Comparison of ENCODE assay signal across 20 mouse cellular contexts in genomic region chr12:62554622-62555021, GRCm38 (mm10).
"Had no signal": no experiment of that assay in that cellular context is flagged by ENCODE, and none has a peak within 500 bp of the region (broad histone marks: within the 10 kb centered on the region; RNA-seq: fewer than 3 reads in every experiment).

No protein-coding gene starts in this region.

- H3K36me3 ChIP-seq: liver, embryonic 15.5 days; midbrain, embryonic 12.5 days; midbrain, embryonic 15.5 days; neural tube, embryonic 12.5 days; neural tube, embryonic 15.5 days; stomach, embryonic 15.5 days had no signal

- H3K9ac ChIP-seq: liver, embryonic 15.5 days; midbrain, embryonic 12.5 days; midbrain, embryonic 15.5 days; neural tube, embryonic 12.5 days; neural tube, embryonic 15.5 days; stomach, embryonic 15.5 days had no signal

- ATAC-seq: intestine, postnatal 0 days; midbrain, embryonic 15.5 days had no signal

- H3K27me3 ChIP-seq: liver, embryonic 15.5 days; midbrain, embryonic 12.5 days; midbrain, embryonic 15.5 days; neural tube, embryonic 12.5 days; neural tube, embryonic 15.5 days; stomach, embryonic 15.5 days had no signal

- H3K27ac ChIP-seq: kidney, postnatal 0 days; layer of hippocampus, adult 2 months; left cerebral cortex, adult 2 months; liver, embryonic 15.5 days; macrophage; midbrain, embryonic 12.5 days; midbrain, embryonic 15.5 days; neural tube, embryonic 12.5 days; neural tube, embryonic 15.5 days; stomach, embryonic 15.5 days had no signal

- H3K4me1 ChIP-seq: liver, embryonic 15.5 days; midbrain, embryonic 12.5 days; midbrain, embryonic 15.5 days; neural tube, embryonic 12.5 days; neural tube, embryonic 15.5 days; stomach, embryonic 15.5 days had no signal

- H3K4me2 ChIP-seq: liver, embryonic 15.5 days; midbrain, embryonic 12.5 days; midbrain, embryonic 15.5 days; neural tube, embryonic 12.5 days; neural tube, embryonic 15.5 days; stomach, embryonic 15.5 days had no signal

- DNase-seq: kidney, adult 2 months; kidney, postnatal 25 days; layer of hippocampus, adult 9-11 months; layer of hippocampus, postnatal 36 days; lung, adult 2 months; retina, postnatal 1 day; right cerebral cortex, postnatal 25 days; spleen, adult 18-20 months; thymus, postnatal 25 days had no signal

- H3K4me3 ChIP-seq: layer of hippocampus, adult 2 months; left cerebral cortex, adult 2 months; liver, embryonic 15.5 days; midbrain, embryonic 12.5 days; midbrain, embryonic 15.5 days; neural tube, embryonic 12.5 days; neural tube, embryonic 15.5 days; stomach, embryonic 15.5 days had no signal

- H3K9me3 ChIP-seq: liver, embryonic 15.5 days; midbrain, embryonic 12.5 days; midbrain, embryonic 15.5 days; neural tube, embryonic 12.5 days; neural tube, embryonic 15.5 days; stomach, embryonic 15.5 days had no signal
